Mouse (Mus musculus): Measurements from ENCODE around the gene Golga7b.

DNA sequence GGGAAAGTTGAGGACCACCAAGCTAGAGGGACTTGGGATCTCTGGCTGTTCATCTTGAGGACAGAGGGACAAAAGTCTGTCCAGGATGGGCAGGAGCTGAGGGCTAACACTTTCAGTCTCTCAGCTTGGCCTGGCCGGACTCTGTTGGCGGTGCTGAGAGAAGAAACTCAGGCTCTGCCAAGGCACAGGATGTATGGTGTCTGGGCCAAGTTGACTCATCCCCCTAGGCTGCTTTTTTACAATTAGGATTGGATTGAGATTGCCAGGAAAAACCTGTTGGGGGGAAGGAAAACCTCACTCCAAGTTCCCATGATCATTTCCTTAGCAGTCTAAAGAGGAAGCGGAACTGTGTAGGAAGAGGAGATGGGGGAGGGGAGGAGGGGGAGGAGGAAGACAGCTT is 10.7 kb downstream of the Golga7b start:
- TF ChIP-seq POLR2A (IDR thresholded peaks at IDR 0.05; ENCODE audit: borderline replicate concordance, extremely low read depth, insufficient read depth, insufficient read length, poor library complexity, severe bottlenecking), result no peak
- TF ChIP-seq CTCF (IDR thresholded peaks at IDR 0.05; ENCODE audit: borderline replicate concordance, extremely low read depth, insufficient read depth, insufficient read length), result no peak

Data from brain, embryonic 14.5 days (tissue).